Mouse (Mus musculus) intestine, embryonic 14.5 days (tissue): ENCODE measurements around the gene Srsf3. TPM values are rescaled to one million over a fixed set of nuclear protein-coding genes. Genes with fewer than 3 reads are reported as not detected.

ENCODE experiments used
- ATAC-seq: fragments of 200-750 bp; cut with Nextera tagmentation; replicated peaks from 2 replicates; pipeline ENCODE4 v1.8.0; 2017; ENCODE audit warnings: low read depth, moderate number of reproducible peaks, moderate TSS enrichment, moderate library complexity; ENCODE audit not compliant: low FRiP score, low TSS enrichment
- DNase-seq: peaks from one replicate; pipeline ENCODE4 v3.0.0-alpha.2; 2018; ENCODE audit warnings: low spot score
- H3K27ac ChIP-seq: fragments of 300-500 bp; sonication (generic); 2 replicates; pipeline ENCODE4 v1.5.1; 2014; ENCODE audit warnings: low read depth, mild to moderate bottlenecking, control low read depth
- H3K27me3 ChIP-seq: fragments of 300-500 bp; sonication (generic); replicated peaks from 2 replicates; pipeline ENCODE4 v1.6.1; 2014; ENCODE audit warnings: low read length, control low read depth; ENCODE audit not compliant: control insufficient read depth, insufficient read depth
- H3K36me3 ChIP-seq: fragments of 300-500 bp; sonication (generic); 2 replicates; pipeline ENCODE4 v1.6.1; 2014; ENCODE audit warnings: low read length, control low read depth; ENCODE audit not compliant: control insufficient read depth, insufficient read depth
- H3K4me1 ChIP-seq: fragments of 300-500 bp; sonication (generic); replicated peaks from 2 replicates; pipeline ENCODE4 v1.6.1; 2014; ENCODE audit warnings: low read length, control low read depth, mixed read lengths; ENCODE audit not compliant: control insufficient read depth, insufficient read depth
- H3K4me2 ChIP-seq: fragments of 300-500 bp; sonication (generic); 2 replicates; pipeline ENCODE4 v1.6.1; 2014; ENCODE audit warnings: low read length
- H3K4me3 ChIP-seq: fragments of 300-500 bp; sonication (generic); 2 replicates; pipeline ENCODE4 v1.5.1; 2014; ENCODE audit warnings: low read depth, low read length, control low read depth, mixed read lengths
- H3K9ac ChIP-seq: fragments of 300-500 bp; sonication (generic); 2 replicates; pipeline ENCODE4 v1.6.1; 2014; ENCODE audit warnings: mild to moderate bottlenecking, low read length
- H3K9me3 ChIP-seq: fragments of 300-500 bp; sonication (generic); 2 replicates; pipeline ENCODE4 v1.6.1; 2016; ENCODE audit warnings: low read length, control low read depth; ENCODE audit not compliant: control insufficient read depth
- WGBS: fragments of 180-500 bp; shearing (Covaris S2); extraction: QIAGEN DNeasy Blood & Tissue Kit; methylation state at CpG from one replicate; pipeline ENCODE4 v1.1.7; 2014; 5-methylcytosine and 5-hydroxymethylcytosine counted together
- polyA plus RNA-seq: library from polyadenylated mRNA; unstranded; fragments of >200 nt; fragmentation: Nextera tagmentation; extraction: Ambion mirVana; gene quantifications from 2 replicates; pipeline ENCODE4 v1.2.1, GENCODE M21; 2014

Srsf3 gene
- polyA plus RNA-seq, 1 experiment from 2014 or later: 585 TPM

GRCm38 (mm10) chr17:29080758-29081617, 48.6 kb downstream of the Srsf3 start:
- no peaks in the 10 kb centered on the region for H3K9me3 ChIP-seq
- no peak overlapping the region for H3K9ac ChIP-seq
- WGBS: 3% methylated on average over 23 of the region's 23 CpGs
- no peak for DNase-seq
- H3K4me2 ChIP-seq: peak overlapping the region; percentile 29; the same call in 1 of the 2 replicates
- peaks cover 17% of the 10 kb centered on the region for H3K27me3 ChIP-seq
- peaks cover 16% of the 10 kb centered on the region for H3K4me1 ChIP-seq
- H3K36me3 ChIP-seq: no peaks in the 10 kb centered on the region
- H3K27ac ChIP-seq: peak overlapping the region; percentile 40
- ATAC-seq: peak; percentile 85
- no peak overlapping the region for H3K4me3 ChIP-seq

- H3K4me3 ChIP-seq: no peak overlapping the region
- no peak overlapping the region for H3K9ac ChIP-seq
- peak overlapping the region; percentile 40 for H3K27ac ChIP-seq
- H3K9me3 ChIP-seq: no peaks in the 10 kb centered on the region
- H3K27me3 ChIP-seq: peaks cover 17% of the 10 kb centered on the region
- peak overlapping the region; percentile 29 for H3K4me2 ChIP-seq
- peaks cover 16% of the 10 kb centered on the region for H3K4me1 ChIP-seq
- H3K36me3 ChIP-seq: no peaks in the 10 kb centered on the region
- ATAC-seq (no peak), DNase-seq (no peak)
- 13% methylated on average over 21 of the region's 21 CpGs for WGBS
Observed at GRCm38 (mm10) chr17:29081618-29082381, 49.4 kb downstream of the Srsf3 start.

GRCm38 (mm10) chr17:29083586-29083985, 51.2 kb downstream of the Srsf3 start:
- no peak overlapping the region for H3K27ac ChIP-seq
- H3K4me3 ChIP-seq: no peak overlapping the region
- H3K4me2 ChIP-seq: no peak overlapping the region
- H3K36me3 ChIP-seq: no peaks in the 10 kb centered on the region
- DNase-seq: no peak
- H3K27me3 ChIP-seq: peaks cover 17% of the 10 kb centered on the region
- H3K4me1 ChIP-seq: peaks cover 9% of the 10 kb centered on the region
- no peak for ATAC-seq
- 91% methylated on average over 8 of the region's 8 CpGs for WGBS
- H3K9me3 ChIP-seq: no peaks in the 10 kb centered on the region
- H3K9ac ChIP-seq: no peak overlapping the region

- Histone ChIP-seq H3K4me1 (peaks cover 9% of the 10 kb centered on the region), H3K27ac (no peak overlapping the region), H3K9ac (no peak overlapping the region), H3K36me3 (no peaks in the 10 kb centered on the region), H3K9me3 (no peaks in the 10 kb centered on the region), H3K27me3 (peaks cover 17% of the 10 kb centered on the region), H3K4me2 (no peak overlapping the region), H3K4me3 (no peak overlapping the region)
- ATAC-seq: no peak
- 90% methylated on average over 7 of the region's 7 CpGs for WGBS
- DNase-seq: no peak
Observed at GRCm38 (mm10) chr17:29084656-29085055, 52.2 kb downstream of the Srsf3 start.

- 85% methylated on average over 10 of the region's 10 CpGs for WGBS
- H3K4me3 ChIP-seq: no peak overlapping the region
Observed at GRCm38 (mm10) chr17:29085266-29085665, 52.8 kb downstream of the Srsf3 start.

GRCm38 (mm10) chr17:29086916-29087315, 54.5 kb downstream of the Srsf3 start:
- Histone ChIP-seq H3K4me1 (peaks cover 8% of the 10 kb centered on the region), H3K4me2 (no peak overlapping the region), H3K36me3 (no peaks in the 10 kb centered on the region), H3K9me3 (no peaks in the 10 kb centered on the region), H3K4me3 (no peak overlapping the region), H3K27ac (no peak overlapping the region), H3K27me3 (peaks cover 6% of the 10 kb centered on the region; the same call in 1 of the 2 replicates), H3K9ac (no peak overlapping the region)
- DNase-seq (no peak), ATAC-seq (no peak)
- WGBS: 75% methylated on average over 4 of the region's 4 CpGs

More at GRCm38 (mm10) chr17:29085266-29085665, 52.8 kb downstream of the Srsf3 start:
- ATAC-seq (no peak), DNase-seq (no peak)
- no peaks in the 10 kb centered on the region for H3K36me3 ChIP-seq
- no peak overlapping the region for H3K9ac ChIP-seq
- H3K9me3 ChIP-seq: no peaks in the 10 kb centered on the region
- H3K4me1 ChIP-seq: peaks cover 9% of the 10 kb centered on the region
- no peak overlapping the region for H3K27ac ChIP-seq
- H3K4me2 ChIP-seq: no peak overlapping the region
- H3K27me3 ChIP-seq: peaks cover 17% of the 10 kb centered on the region

GRCm38 (mm10) chr17:29090776-29091175, 58.3 kb downstream of the Srsf3 start, which contains the start of gene Cdkn1a:
Gene Cdkn1a, plus strand, starts transcription at chr17:29090976.
- no peaks in the 10 kb centered on the region for H3K9me3 ChIP-seq
- H3K9ac ChIP-seq: no peak within 1 kb of the TSS
- H3K4me3 ChIP-seq: no peak within 1 kb of the TSS
- WGBS: 61% methylated on average over 3 of the region's 3 CpGs
- no peak within 1 kb of the TSS for H3K4me2 ChIP-seq
- no peak for ATAC-seq
- no peaks in the 10 kb centered on the region for H3K36me3 ChIP-seq
- H3K27me3 ChIP-seq: peaks cover 15% of the 10 kb centered on the region
- peaks cover 13% of the 10 kb centered on the region for H3K4me1 ChIP-seq
- no peak within 1 kb of the TSS for H3K27ac ChIP-seq
- no peak for DNase-seq

GRCm38 (mm10) chr17:29091348-29091944, 59.0 kb downstream of the Srsf3 start:
- no peak overlapping the region for H3K9ac ChIP-seq
- H3K27ac ChIP-seq: no peak overlapping the region
- no peak overlapping the region for H3K4me3 ChIP-seq
- H3K36me3 ChIP-seq: no peaks in the 10 kb centered on the region
- H3K4me2 ChIP-seq: no peak overlapping the region
- peaks cover 15% of the 10 kb centered on the region for H3K27me3 ChIP-seq
- 23% methylated on average over 6 of the region's 6 CpGs for WGBS
- H3K4me1 ChIP-seq: peaks cover 13% of the 10 kb centered on the region
- DNase-seq (no peak), ATAC-seq (no peak)
- no peaks in the 10 kb centered on the region for H3K9me3 ChIP-seq
